Mouse (Mus musculus) spleen, adult 2 months (tissue): ENCODE measurements at regions not wholly inside any gene's neighbourhood (a gene's known extent, or its start where the extent isn't known, plus 50 kb on each side); places are given as distances from the start of the nearest gene placed in this dataset.
"Not testable (repeated sequence)": the region's sequence is repeated elsewhere in the genome, so short reads cannot be mapped to it uniquely, and the experiment has no call there.

Experiments used
- DNase-seq, 2 experiments: peaks; one replicate each; pipeline versions ENCODE4 v3.0.0 to v3.0.0-alpha.2; 2012 to 2021; ENCODE audit warnings: low spot score in 2 of 2, low read depth in 1 of 2
- H3K27ac ChIP-seq: fragments of 200-500 bp; 2 replicates; pipeline ENCODE4 v1.5.1; 2012; ENCODE audit warnings: low read length, inconsistent platforms; ENCODE audit not compliant: insufficient read depth
- H3K27me3 ChIP-seq: fragments of 200-500 bp; 2 replicates; pipeline ENCODE4 v1.6.1; 2012; ENCODE audit warnings: mild to moderate bottlenecking, moderate library complexity, low read length, inconsistent platforms; ENCODE audit not compliant: control insufficient read depth, insufficient read depth
- H3K36me3 ChIP-seq: fragments of 200-500 bp; 2 replicates; pipeline ENCODE4 v1.6.1; 2012; ENCODE audit warnings: mild to moderate bottlenecking, low read length, inconsistent platforms; ENCODE audit not compliant: control insufficient read depth, insufficient read depth
- H3K4me1 ChIP-seq: fragments of 200-500 bp; 2 replicates; pipeline ENCODE4 v1.6.1; 2011; ENCODE audit warnings: inconsistent platforms; ENCODE audit not compliant: control insufficient read depth, insufficient read depth, insufficient read length
- H3K4me3 ChIP-seq: fragments of 200-500 bp; 2 replicates; pipeline ENCODE4 v1.5.1; 2011; ENCODE audit warnings: mild to moderate bottlenecking, inconsistent platforms; ENCODE audit not compliant: insufficient read depth, insufficient read length; ENCODE audit errors: extremely low read depth
- CTCF ChIP-seq: fragments of 200-500 bp; IDR thresholded peaks from 2 replicates; pipeline ENCODE4 v1.5.1; 2011; ENCODE audit warnings: mild to moderate bottlenecking, inconsistent platforms; ENCODE audit not compliant: insufficient read depth, insufficient read length, insufficient replicate concordance; ENCODE audit errors: extremely low read depth
- POLR2A ChIP-seq: fragments of 200-500 bp; IDR thresholded peaks from 2 replicates; pipeline ENCODE4 v1.6.1; 2011; ENCODE audit warnings: low read depth, low read length, inconsistent platforms
- WGBS: fragments of 180-500 bp; shearing (Covaris S2); methylation state at CpG from one replicate; pipeline ENCODE4 v1.1.7; 2018; 5-methylcytosine and 5-hydroxymethylcytosine counted together

GRCm38 (mm10) chr14:90334541-90334940 lies 1863.3 kb upstream of the Pcdh20 start:
- Histone ChIP-seq H3K4me3 (no peak overlapping the region), H3K4me1 (no peaks in the 10 kb centered on the region), H3K27ac (no peak overlapping the region), H3K36me3 (no peaks in the 10 kb centered on the region), H3K27me3 (no peaks in the 10 kb centered on the region)
- no peak for TF ChIP-seq POLR2A
- no peak for TF ChIP-seq CTCF
- no peak for DNase-seq
- 80% methylated on average over 3 of the region's 3 CpGs for WGBS

GRCm38 (mm10) chr14:90295456-90295855 lies 1824.3 kb upstream of the Pcdh20 start:
- H3K27me3 ChIP-seq, H3K4me1 ChIP-seq, H3K4me3 ChIP-seq, H3K36me3 ChIP-seq, H3K27ac ChIP-seq: not testable (repeated sequence)
- WGBS: 95% methylated on average over 17 of the region's 18 CpGs
- DNase-seq: peak in 1 of 2 experiments; percentile 15

- DNase-seq: no peak
- Histone ChIP-seq H3K27ac (no peak overlapping the region), H3K36me3 (no peaks in the 10 kb centered on the region), H3K4me1 (no peaks in the 10 kb centered on the region), H3K4me3 (no peak overlapping the region), H3K27me3 (no peaks in the 10 kb centered on the region)
- TF ChIP-seq POLR2A (no peak), CTCF (no peak)
- 91% methylated on average over 3 of the region's 3 CpGs for WGBS
Measured at GRCm38 (mm10) chr14:90246042-90246441, 1774.8 kb upstream of the Pcdh20 start.

- 87% methylated on average over 5 of the region's 5 CpGs for WGBS
- H3K4me3 ChIP-seq: no peak overlapping the region
- H3K27me3 ChIP-seq: no peaks in the 10 kb centered on the region
- no peaks in the 10 kb centered on the region for H3K36me3 ChIP-seq
- no peak overlapping the region for H3K27ac ChIP-seq
- DNase-seq: no peak
- no peak for TF ChIP-seq CTCF
- H3K4me1 ChIP-seq: no peaks in the 10 kb centered on the region
Measured at GRCm38 (mm10) chr14:90232661-90233060, 1761.5 kb upstream of the Pcdh20 start.

GRCm38 (mm10) chr14:90200294-90200693 lies 1729.1 kb upstream of the Pcdh20 start:
- Histone ChIP-seq H3K27me3 (no peaks in the 10 kb centered on the region), H3K4me1 (no peaks in the 10 kb centered on the region), H3K4me3 (no peak overlapping the region), H3K27ac (no peak overlapping the region), H3K36me3 (no peaks in the 10 kb centered on the region)
- DNase-seq: no peak
- no peak for TF ChIP-seq CTCF
- TF ChIP-seq POLR2A: no peak

DNA sequence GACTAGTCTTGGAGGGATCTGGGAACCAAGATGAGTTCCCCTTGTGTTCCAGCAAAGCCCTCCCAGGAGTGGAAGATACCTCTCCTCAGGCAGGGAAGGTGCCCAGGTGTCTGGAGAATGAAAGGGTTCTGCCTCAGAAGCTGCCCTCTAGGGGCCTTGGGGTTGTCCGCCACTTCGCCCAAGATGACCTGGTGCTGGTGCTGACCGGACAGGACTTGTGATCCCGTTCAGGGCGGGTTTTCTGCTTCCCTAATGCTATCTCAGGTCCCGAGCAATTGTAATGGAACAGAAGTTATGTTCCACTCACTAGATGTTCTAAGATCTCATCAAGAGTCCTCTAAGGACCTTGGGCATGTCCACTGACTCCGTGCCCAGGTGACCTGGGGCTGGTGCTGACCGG lies 1726.6 kb upstream of the Pcdh20 start:
- no peak for TF ChIP-seq CTCF
- no peak overlapping the region for H3K27ac ChIP-seq
- no peak for DNase-seq
- no peaks in the 10 kb centered on the region for H3K36me3 ChIP-seq
- 91% methylated on average over 8 of the region's 8 CpGs for WGBS
- no peaks in the 10 kb centered on the region for H3K27me3 ChIP-seq
- H3K4me1 ChIP-seq: no peaks in the 10 kb centered on the region
- no peak overlapping the region for H3K4me3 ChIP-seq

DNA sequence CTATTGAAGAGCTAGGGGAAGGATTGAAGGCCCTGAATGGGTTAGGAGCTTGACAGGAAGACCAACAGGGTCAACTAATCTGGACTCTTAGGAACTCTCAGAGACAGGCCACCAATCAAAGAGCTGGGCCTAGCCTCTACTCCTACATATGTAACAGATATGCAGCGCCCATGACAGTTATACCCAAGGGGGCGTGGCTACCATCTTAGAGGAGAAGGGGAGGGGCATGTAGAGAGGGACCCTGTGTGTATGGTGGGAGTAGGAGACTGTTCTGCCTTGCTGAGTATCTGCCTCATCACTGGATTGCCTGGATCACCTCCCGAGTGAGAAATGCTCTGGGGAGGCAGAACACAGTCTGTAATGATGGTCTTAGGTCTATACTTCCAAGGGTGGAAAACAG lies 1701.5 kb upstream of the Pcdh20 start:
- no peak for DNase-seq
- Histone ChIP-seq H3K27me3 (no peaks in the 10 kb centered on the region), H3K27ac (no peak overlapping the region), H3K36me3 (no peaks in the 10 kb centered on the region), H3K4me1 (no peaks in the 10 kb centered on the region), H3K4me3 (no peak overlapping the region)
- no peak for TF ChIP-seq POLR2A
- no peak for TF ChIP-seq CTCF
- WGBS: 73% methylated on average over 3 of the region's 3 CpGs
